8 mouse cellular contexts compared by ENCODE assay signal in genomic region chr15:25412171-25412641, GRCm38 (mm10). TPM values are rescaled to one million over a fixed set of nuclear protein-coding genes. Genes with fewer than 3 reads are reported as not detected.
A peak's percentile ranks its signal among the peaks of the same experiment; 100 is the strongest.
DNase-seq lines count a peak whose midpoint lies in the region; ATAC-seq and TF ChIP-seq lines count a peak whose summit lies in the region.

No protein-coding gene starts in this region.

- no peaks in the 10 kb centered on the region for H3K4me1 ChIP-seq in heart, embryonic 12.5 days (replicated peaks)
- no peaks in the 10 kb centered on the region for H3K4me1 ChIP-seq in liver, embryonic 14.5 days (replicated peaks; ENCODE audit: control insufficient read depth in 2 of 2, insufficient read depth in 2 of 2, low read length in 1 of 2)

- peak overlapping the region; percentile 72 for H3K4me3 ChIP-seq in heart, embryonic 12.5 days
- peak overlapping the region; percentile 37 to 63 for H3K4me3 ChIP-seq in liver, embryonic 14.5 days (ENCODE audit: insufficient read depth in 1 of 2, low read depth in 2 of 2, low read length in 2 of 2)

- H3K27me3 ChIP-seq in heart, embryonic 12.5 days (replicated peaks), result no peaks in the 10 kb centered on the region
- peaks cover 34% of the 10 kb centered on the region for H3K27me3 ChIP-seq in liver, embryonic 14.5 days (ENCODE audit: control insufficient read depth, insufficient read depth, low read length)

- TF ChIP-seq CTCF in liver, embryonic 14.5 days (IDR thresholded peaks at IDR 0.05; ENCODE audit: low read depth), result no peak

- 1% methylated on average over 25 of the region's 25 CpGs for WGBS in heart, embryonic 12.5 days
- WGBS in liver, embryonic 14.5 days (ENCODE audit: insufficient replicate concordance), result under 1% methylated on average over 25 of the region's 25 CpGs

- no peaks in the 10 kb centered on the region for H3K36me3 ChIP-seq in heart, embryonic 12.5 days
- H3K36me3 ChIP-seq in liver, embryonic 14.5 days (replicated peaks; ENCODE audit: control insufficient read depth, insufficient read depth, low read depth), result no peaks in the 10 kb centered on the region

- no peaks in the 10 kb centered on the region for H3K9me3 ChIP-seq in heart, embryonic 12.5 days (replicated peaks)
- H3K9me3 ChIP-seq in liver, embryonic 14.5 days (ENCODE audit: control insufficient read depth, low read length), result no peaks in the 10 kb centered on the region

- peak overlapping the region; percentile 93 for H3K4me2 ChIP-seq in heart, embryonic 12.5 days
- peak overlapping the region; percentile 56 for H3K4me2 ChIP-seq in liver, embryonic 14.5 days (ENCODE audit: low read depth)

- ATAC-seq in heart, embryonic 12.5 days (ENCODE audit: insufficient number of reproducible peaks, low FRiP score), result peak; percentile 51
- ATAC-seq in liver, embryonic 14.5 days (ENCODE audit: insufficient read depth), result no peak

- H3K9ac ChIP-seq in heart, embryonic 12.5 days, result peak overlapping the region; percentile 76
- H3K9ac ChIP-seq in liver, embryonic 14.5 days (replicated peaks), result no peak overlapping the region

- DNase-seq in 3134 (ENCODE audit: extremely low read depth, insufficient read length, low spot score) (peak; percentile 67), R1 (ENCODE audit: low read depth, low spot score) (peak; percentile 92)
- peak; percentile 90 for DNase-seq in embryo, embryonic 10.5 days (ENCODE audit: low spot score)
- peak; percentile 32 to 38 for DNase-seq in kidney, postnatal 25 days
- no peak for DNase-seq in liver, embryonic 14.5 days (ENCODE audit: low read depth in 3 of 3, low spot score in 3 of 3)
- peak; percentile 88 for DNase-seq in retina, embryonic 14.5 days (ENCODE audit: low spot score)
- DNase-seq in yolk sac, embryonic 10.5 days (ENCODE audit: low spot score), result peak; percentile 53

- peak overlapping the region; percentile 56; the same call in 1 of the 2 replicates for H3K27ac ChIP-seq in heart, embryonic 12.5 days (ENCODE audit: poor library complexity, severe bottlenecking)
- H3K27ac ChIP-seq in liver, embryonic 14.5 days, result no peak overlapping the region

- no peak for TF ChIP-seq EP300 in liver, embryonic 14.5 days (IDR thresholded peaks at IDR 0.05; ENCODE audit: low read depth)

RNA-seq across cellular contexts. Expression of gene Basp1, which starts 1.4 kb away (rescaled TPM):
- polyA plus RNA-seq in heart, embryonic 12.5 days (2016; fragmentation: Nextera tagmentation; extraction: Ambion mirVana), result 18.4 and 18.6 TPM in 2 replicates
- polyA plus RNA-seq in liver, embryonic 14.5 days (2012; rRNA removed), result 2.7 and 3.8 TPM in 2 replicates
- polyA plus RNA-seq in liver, embryonic 14.5 days (2014; fragmentation: Nextera tagmentation; extraction: Ambion mirVana), result 1.6 and 1.7 TPM in 2 replicates

Comparison
In these comparisons a context has a peak if more than half of its experiments do, and no peak if none do; other contexts are left out.
1. DNase-seq: peak in 3134 (single experiment), R1 (single experiment), embryo, embryonic 10.5 days (single experiment), kidney, postnatal 25 days (2 of 2), retina, embryonic 14.5 days (single experiment) and yolk sac, embryonic 10.5 days (single experiment); none in liver, embryonic 14.5 days (0 of 3).